Mouse (Mus musculus) heart, adult 2 months (tissue): ENCODE data around the gene Psat1.

ENCODE experiments used
- CTCF ChIP-seq: fragments of 200-600 bp; IDR thresholded peaks from 2 replicates; pipeline ENCODE4 v1.8.1; 2022; ENCODE audit warnings: antibody characterized with exemption, mild to moderate bottlenecking, moderate library complexity
- EP300 ChIP-seq: fragments of 200-500 bp; IDR thresholded peaks from 2 replicates; pipeline ENCODE4 v1.6.1; 2011; ENCODE audit warnings: low read depth, low read length, control low read depth; ENCODE audit not compliant: insufficient read depth
- POLR2A ChIP-seq: fragments of 200-500 bp; IDR thresholded peaks from 2 replicates; pipeline ENCODE4 v1.6.1; 2011; ENCODE audit warnings: mild to moderate bottlenecking, low read depth, low read length, control low read depth; ENCODE audit not compliant: insufficient read depth

DNA sequence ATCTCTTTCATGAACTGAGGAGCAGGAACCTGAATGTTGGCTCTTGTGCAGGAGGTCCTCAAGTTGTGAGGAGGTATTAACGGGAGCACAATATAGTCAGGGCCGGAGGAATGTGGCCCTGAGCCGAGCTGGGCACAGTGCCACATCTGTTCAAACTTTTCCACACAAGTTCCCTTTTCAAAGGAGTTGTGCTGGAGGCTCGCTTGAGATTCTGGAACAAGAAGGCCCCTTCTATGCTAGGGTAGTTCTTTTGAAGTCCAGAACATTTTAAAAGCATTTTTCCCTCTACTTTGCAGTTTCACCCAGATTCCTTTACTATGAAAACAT, 21.5 kb downstream of the Psat1 start:
- TF ChIP-seq CTCF (no peak), POLR2A (no peak), EP300 (no peak)
